In the genomic region with DNA sequence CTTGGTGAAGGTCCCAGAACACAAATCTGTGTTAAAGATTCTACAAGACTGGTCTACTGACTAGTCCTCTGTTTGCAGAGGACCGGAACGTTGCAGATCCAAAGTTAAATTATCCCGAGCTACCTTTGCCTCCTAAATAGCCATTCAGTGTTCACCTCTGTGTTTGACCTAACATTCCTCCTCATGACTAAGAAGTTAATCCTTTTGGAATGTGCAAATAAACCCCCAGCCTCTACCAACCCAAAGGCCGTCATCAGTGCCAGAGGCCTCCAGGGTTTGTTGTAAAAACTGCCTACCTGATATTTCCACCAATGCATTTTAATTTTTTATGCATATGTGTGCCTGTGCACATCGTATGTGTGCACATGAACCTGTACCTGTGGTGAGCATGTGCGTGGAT, we compare ENCODE assay signal across 24 mouse cellular contexts. TPM values are rescaled to one million over a fixed set of nuclear protein-coding genes. Genes with fewer than 3 reads are reported as not detected.
A peak's percentile ranks its signal among the peaks of the same experiment; 100 is the strongest.
DNase-seq lines count a peak whose midpoint lies in the region; ATAC-seq lines count a peak whose summit lies in the region.
"Had no signal": no experiment of that assay in that cellular context is flagged by ENCODE, and none has a peak within 500 bp of the region (broad histone marks: within the 10 kb centered on the region; RNA-seq: fewer than 3 reads in every experiment).

No protein-coding gene starts in this region.

- no peaks in the 10 kb centered on the region for H3K36me3 ChIP-seq in kidney, embryonic 14.5 days (ENCODE audit: control insufficient read depth, insufficient read depth, low read length)
- H3K36me3 ChIP-seq: embryonic facial prominence, embryonic 15.5 days; heart, embryonic 15.5 days; limb, embryonic 12.5 days; liver, embryonic 13.5 days; neural tube, embryonic 15.5 days had no signal

- H3K4me3 ChIP-seq in kidney, embryonic 14.5 days (ENCODE audit: low read length): no peak overlapping the region
- H3K4me3 ChIP-seq: embryonic facial prominence, embryonic 15.5 days; gastrocnemius, adult 2 months; heart, embryonic 15.5 days; limb, embryonic 12.5 days; liver, embryonic 13.5 days; neural tube, embryonic 15.5 days had no signal

- no peaks in the 10 kb centered on the region; the same call in 1 of the 2 replicates for H3K27me3 ChIP-seq in kidney, embryonic 14.5 days (ENCODE audit: control insufficient read depth, insufficient read depth, low read length)
- H3K27me3 ChIP-seq: embryonic facial prominence, embryonic 15.5 days; heart, embryonic 15.5 days; neural tube, embryonic 15.5 days had no signal

- no peaks in the 10 kb centered on the region for H3K9me3 ChIP-seq in kidney, embryonic 14.5 days (ENCODE audit: control insufficient read depth, low read length)
- H3K9me3 ChIP-seq: embryonic facial prominence, embryonic 15.5 days; heart, embryonic 15.5 days; limb, embryonic 12.5 days; liver, embryonic 13.5 days; neural tube, embryonic 15.5 days had no signal

- H3K9ac ChIP-seq in kidney, embryonic 14.5 days (ENCODE audit: low read depth, low read length): no peak overlapping the region
- H3K9ac ChIP-seq: embryonic facial prominence, embryonic 15.5 days; heart, embryonic 15.5 days; hindbrain, embryonic 14.5 days; limb, embryonic 12.5 days; liver, embryonic 13.5 days; neural tube, embryonic 15.5 days had no signal

- intact Hi-C loops in left cerebral cortex, postnatal 10 days (cut with DNase I): loop anchor here (5.0 kb wide), 1 partner anchor 33 kb away; no protein-coding TSS in a partner anchor

- H3K27ac ChIP-seq in kidney, embryonic 14.5 days (ENCODE audit: low read depth, low read length): no peak overlapping the region
- H3K27ac ChIP-seq: embryonic facial prominence, embryonic 15.5 days; gastrocnemius, adult 2 months; heart, embryonic 15.5 days; hindbrain, embryonic 14.5 days; limb, embryonic 12.5 days; liver, embryonic 13.5 days; neural tube, embryonic 15.5 days had no signal

- no peak for ATAC-seq in kidney, embryonic 14.5 days (ENCODE audit: low FRiP score, low TSS enrichment)
- no peak for ATAC-seq in monocyte, adult 5-6 weeks (replicated peaks; ENCODE audit: insufficient number of reproducible peaks, low FRiP score, low TSS enrichment, poor library complexity, severe bottlenecking)
- ATAC-seq: forebrain, embryonic 14.5 days; inflammation-experienced regulatory T-cells, adult 6 months; lung, postnatal 0 days had no signal

- H3K4me2 ChIP-seq in kidney, embryonic 14.5 days (replicated peaks; ENCODE audit: low read depth, low read length): no peak overlapping the region
- H3K4me2 ChIP-seq: embryonic facial prominence, embryonic 15.5 days; heart, embryonic 15.5 days; hindbrain, embryonic 14.5 days; limb, embryonic 12.5 days; liver, embryonic 13.5 days; midbrain, embryonic 11.5 days; neural tube, embryonic 15.5 days had no signal

- 80% methylated on average over 6 of the region's 6 CpGs for WGBS in kidney, embryonic 14.5 days

- peak; percentile 48 to 77 for DNase-seq in kidney, adult 8-10 months
- DNase-seq in 3134 (ENCODE audit: extremely low read depth, insufficient read length, low spot score) (peak; percentile 30), NIH3T3 (ENCODE audit: low read depth) (peak; percentile 69)
- peak; percentile 24 to 51 for DNase-seq in kidney, postnatal 25 days
- DNase-seq in left cerebral cortex, postnatal 10 days (ENCODE audit: extremely low spot score in 1 of 2, low spot score in 2 of 2): no peak
- DNase-seq: adrenal gland, postnatal 14 days; cerebellum, adult 9-10 months; gastrocnemius, adult 2 months; heart, postnatal 4 days; layer of hippocampus, postnatal 36 days; liver, embryonic 13.5 days; right cerebral cortex, adult 18-20 months; thymus, adult 2 months had no signal

- no peaks in the 10 kb centered on the region for H3K4me1 ChIP-seq in kidney, embryonic 14.5 days (ENCODE audit: control insufficient read depth, insufficient read depth, low read length)
- H3K4me1 ChIP-seq: embryonic facial prominence, embryonic 15.5 days; heart, embryonic 15.5 days; liver, embryonic 13.5 days; neural tube, embryonic 15.5 days had no signal

RNA-seq across cellular contexts. Expression of gene Slc25a30, which starts 7.5 kb away (rescaled TPM):
- 8.1 and 9.6 TPM in 2 replicates for polyA plus RNA-seq in kidney, embryonic 14.5 days (2014; fragmentation: Nextera tagmentation; extraction: Ambion mirVana)
- 22.8 to 36.1 TPM (median 24.3 TPM) in 3 replicates for total RNA-seq in monocyte, adult 5-6 weeks (2017)
- 10 to 100 TPM; 11.0 to 15.6 TPM for total RNA-seq in left cerebral cortex, postnatal 10 days (2021)

RNA-seq across cellular contexts. Expression of gene Cog3, which starts 40.0 kb away (rescaled TPM):
- 12.0 and 24.9 TPM in 2 replicates for polyA plus RNA-seq in kidney, embryonic 14.5 days (2014; fragmentation: Nextera tagmentation; extraction: Ambion mirVana)
- total RNA-seq in monocyte, adult 5-6 weeks (2017): 30.0 to 44.2 TPM (median 41.3 TPM) in 3 replicates
- total RNA-seq in left cerebral cortex, postnatal 10 days (2021): 10 to 100 TPM; 23.2 to 23.4 TPM

RNA-seq across cellular contexts. Expression of gene Tpt1, which starts 50.6 kb away (rescaled TPM):
- 1,151 and 1,339 TPM in 2 replicates for polyA plus RNA-seq in kidney, embryonic 14.5 days (2014; fragmentation: Nextera tagmentation; extraction: Ambion mirVana)
- 1,522 to 2,093 TPM (median 2,001 TPM) in 3 replicates for total RNA-seq in monocyte, adult 5-6 weeks (2017)
- 1,000 to 10,000 TPM; 1,219 to 1,311 TPM for total RNA-seq in left cerebral cortex, postnatal 10 days (2021)

Comparison
In these comparisons a context has a peak if more than half of its experiments do, and no peak if none do; other contexts are left out.
1. DNase-seq: peak in kidney, adult 8-10 months (2 of 2), 3134 (single experiment), NIH3T3 (single experiment) and kidney, postnatal 25 days (2 of 2); none in left cerebral cortex, postnatal 10 days (0 of 2).